Mouse (Mus musculus) lung, postnatal 14 days (tissue): ENCODE measurements around the gene Gpr33.

Experiments used
- DNase-seq: peaks from one replicate; pipeline ENCODE4 v3.0.0; 2021

Gene Gpr33

DNA sequence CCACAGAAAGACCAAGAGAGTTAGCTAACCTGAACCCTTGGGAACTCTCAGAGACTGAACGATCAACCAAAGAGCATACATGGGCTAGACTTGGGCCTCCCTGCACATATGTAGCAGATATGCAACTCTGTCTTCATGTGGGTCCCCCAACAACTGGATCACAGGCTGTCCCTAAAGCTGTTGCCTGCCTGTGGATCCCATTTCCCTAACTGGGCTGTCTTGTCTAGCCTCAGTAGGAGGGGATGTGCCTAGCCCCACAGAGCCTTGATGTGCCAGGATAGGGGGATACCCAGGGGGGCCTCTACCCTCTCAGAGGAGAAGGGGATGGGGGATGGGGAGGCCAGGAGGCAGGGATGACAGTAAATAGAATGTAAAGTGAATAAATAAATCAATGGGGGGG, 44.2 kb downstream of the Gpr33 start:
- DNase-seq = no peak

- no peak for DNase-seq
These were observed 51.3 kb downstream of the Gpr33 start for GRCm38 (mm10) chr12:51976531-51976930.

DNA sequence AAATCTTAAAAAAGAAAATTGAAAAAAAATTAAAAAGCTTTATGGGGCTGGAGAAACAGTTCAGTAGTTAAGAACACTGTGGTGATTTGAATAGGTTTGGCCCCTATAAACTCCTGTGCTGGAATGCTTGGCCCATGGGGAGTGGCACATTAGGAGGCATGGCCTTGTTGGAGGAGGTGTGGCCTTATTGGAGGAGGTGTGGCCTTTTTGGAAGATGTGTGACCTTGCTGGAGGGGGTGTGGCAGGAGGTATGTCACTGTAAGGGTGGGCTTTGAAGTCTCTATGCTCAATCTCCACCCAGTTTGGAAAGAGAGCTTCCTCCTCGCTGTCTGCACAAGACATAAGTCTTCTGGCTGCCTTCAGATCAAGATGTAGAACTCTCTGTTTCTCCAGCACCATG, 53.5 kb downstream of the Gpr33 start:
- no peak for DNase-seq
